Mouse (Mus musculus): ENCODE measurements at regions not wholly inside any gene's neighbourhood (a gene's known extent, or its start where the extent isn't known, plus 50 kb on each side); places are given as distances from the start of the nearest gene placed in this dataset.

DNA sequence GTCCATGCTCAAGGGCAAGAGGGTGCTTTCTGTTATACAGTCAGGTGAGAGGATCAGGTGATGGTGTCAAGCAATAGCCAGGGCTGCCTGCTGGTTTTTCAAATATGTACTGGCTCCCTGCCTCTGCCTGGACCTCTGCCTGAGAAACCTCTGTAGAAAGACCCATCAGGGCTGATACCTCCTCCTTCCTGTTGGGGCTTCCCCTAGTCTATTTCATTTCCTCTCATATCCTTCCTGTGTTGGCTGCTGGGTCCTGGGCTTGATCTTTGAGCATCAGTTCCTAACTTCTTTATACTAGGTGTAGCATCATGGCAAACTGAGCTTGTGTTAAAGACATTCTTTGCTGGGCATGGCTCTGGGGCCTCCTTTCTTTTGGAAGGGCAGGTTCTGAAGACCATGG is 89.5 kb downstream of the Tmem38b start:
- no peak for DNase-seq (ENCODE audit: low spot score)

DNA sequence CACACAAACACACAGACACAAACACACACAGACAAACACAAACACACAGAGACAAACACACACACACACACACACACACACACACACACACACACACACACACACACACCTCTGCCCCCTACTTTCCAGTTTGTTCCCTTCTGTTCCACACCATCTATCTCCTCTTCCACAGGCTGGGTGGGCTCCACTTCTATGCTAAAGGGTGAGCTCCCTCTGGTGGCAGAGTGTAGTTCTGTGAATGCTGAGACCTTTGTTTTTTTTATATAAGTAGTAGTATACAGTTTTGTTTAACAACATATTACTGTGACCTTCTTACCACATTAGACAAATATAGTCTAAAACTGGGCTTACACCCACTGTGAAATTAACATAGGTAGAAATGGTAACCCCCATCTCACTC is 93.3 kb downstream of the Tmem38b start:
- DNase-seq (ENCODE audit: low spot score) = peak; percentile 87

DNA sequence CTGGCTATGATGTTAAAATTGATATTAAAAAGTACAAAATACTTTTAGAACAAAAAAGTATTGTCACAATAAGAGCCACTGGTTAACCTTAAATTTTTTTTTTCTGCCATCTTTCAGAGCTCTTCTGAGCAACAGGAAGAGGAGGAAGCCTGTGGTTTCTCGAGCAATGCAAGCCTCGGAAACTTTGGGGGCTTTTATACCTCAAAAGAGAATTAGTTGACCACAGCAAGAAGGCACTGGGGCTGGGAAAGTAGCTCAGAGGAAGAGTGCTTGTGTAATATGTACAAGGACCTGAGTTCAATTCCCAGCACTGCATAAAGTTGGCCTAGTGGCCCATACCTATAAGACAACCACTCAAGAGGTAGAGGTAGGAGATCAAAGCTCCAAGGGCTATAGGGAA is 94.7 kb downstream of the Tmem38b start:
- no peak for DNase-seq (ENCODE audit: low spot score)

DNA sequence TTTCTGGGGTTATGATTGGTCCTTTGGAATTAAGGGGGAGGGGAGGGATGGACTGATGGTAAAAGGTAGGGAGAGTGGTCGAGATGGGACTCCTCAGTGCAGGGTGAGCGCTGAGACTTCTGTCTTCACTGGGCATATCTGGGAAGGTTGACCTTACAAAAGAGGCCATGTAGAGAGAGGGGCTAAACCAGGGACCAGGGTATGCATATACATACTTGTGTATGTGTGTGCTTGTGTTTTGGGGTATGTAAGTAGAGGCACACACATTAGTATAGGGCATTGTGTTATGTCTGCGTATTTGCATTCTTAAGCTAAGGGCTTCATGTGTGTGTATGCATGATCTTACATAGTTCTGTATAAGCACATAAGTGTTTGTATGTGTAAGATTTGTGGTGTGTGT is 105.2 kb downstream of the Tmem38b start:
- DNase-seq (ENCODE audit: low spot score) = no peak

DNA sequence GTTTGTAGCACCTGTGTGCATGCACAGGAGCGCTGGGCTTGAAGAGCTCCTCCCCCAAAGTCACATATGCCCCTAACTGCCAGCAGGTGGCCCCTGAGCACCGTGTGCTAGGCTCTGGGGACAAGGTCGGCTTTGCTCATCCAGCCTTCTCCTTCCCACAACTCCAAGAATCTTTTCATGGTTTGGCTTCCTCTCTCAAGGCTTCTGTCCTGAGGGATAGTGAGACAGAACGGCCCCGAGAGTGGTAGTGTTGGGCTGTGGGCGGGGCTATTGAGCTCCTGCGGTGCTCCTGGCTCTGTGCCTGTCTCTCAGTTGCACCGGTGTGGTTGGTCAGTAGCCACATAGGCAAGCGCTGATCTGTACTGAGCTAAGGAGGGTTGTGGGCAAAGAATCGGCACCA is 105.7 kb downstream of the Tmem38b start:
- DNase-seq (ENCODE audit: low spot score) = peak; percentile 90

DNA sequence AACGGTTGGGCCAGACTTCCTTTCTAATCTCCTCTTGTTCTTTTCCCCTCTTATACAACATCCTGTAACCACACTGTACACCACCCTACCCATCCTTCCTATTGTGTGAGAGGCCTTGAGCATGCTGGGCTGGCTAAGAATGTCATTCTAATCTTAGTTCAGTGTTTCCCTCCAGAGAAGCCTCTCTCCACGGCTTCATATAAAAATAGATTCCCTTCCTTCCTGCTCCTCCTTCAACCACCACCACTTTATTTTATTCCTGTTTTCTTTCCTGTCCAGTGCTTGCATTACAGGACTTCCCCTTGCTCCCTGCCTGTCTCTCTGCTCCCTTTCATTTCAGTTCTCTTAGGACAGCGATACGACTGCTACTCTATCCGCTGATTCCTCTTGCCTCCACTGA is 109.5 kb downstream of the Tmem38b start:
- no peak for DNase-seq (ENCODE audit: low spot score)

DNA sequence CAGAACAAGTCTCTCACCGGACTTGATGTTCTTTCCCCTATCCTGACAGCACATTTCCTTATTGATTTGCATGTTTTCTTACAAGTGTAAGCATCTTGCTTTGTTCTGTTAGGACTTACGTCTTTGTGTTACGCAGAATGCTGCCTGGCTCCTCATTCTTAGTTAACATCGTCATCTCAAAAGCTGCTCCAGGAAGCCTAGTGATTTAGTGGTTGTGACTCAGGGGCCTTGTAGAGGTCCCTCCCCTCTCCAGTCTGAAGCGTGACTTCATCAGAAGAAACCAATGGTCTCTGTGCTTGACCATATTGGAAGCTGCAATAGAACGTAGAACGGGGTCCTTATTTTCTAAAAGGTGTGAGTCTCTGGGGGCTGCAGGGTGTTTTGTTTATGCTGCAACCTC is 122.9 kb downstream of the Tmem38b start:
- no peak for DNase-seq (ENCODE audit: low spot score)

DNA sequence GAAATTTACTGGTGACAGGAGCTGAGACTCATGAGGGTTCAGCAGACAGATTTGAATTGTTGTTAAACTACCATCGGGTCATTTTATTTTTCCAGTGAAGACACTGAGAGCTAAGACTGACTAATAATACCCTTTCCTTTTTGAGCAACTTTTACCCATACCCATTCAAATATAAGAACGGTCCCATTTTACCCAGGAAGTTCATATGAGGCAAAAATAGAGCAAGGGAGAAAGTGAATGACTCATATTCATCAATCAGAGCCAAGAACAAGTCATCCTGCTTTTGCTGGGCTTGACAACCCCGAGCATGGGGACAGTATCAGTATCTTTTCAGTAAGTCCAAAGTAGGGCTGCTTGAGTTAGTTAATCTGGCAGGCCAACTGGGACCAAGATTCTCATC is 123.3 kb downstream of the Tmem38b start:
- no peak for DNase-seq (ENCODE audit: low spot score)

DNA sequence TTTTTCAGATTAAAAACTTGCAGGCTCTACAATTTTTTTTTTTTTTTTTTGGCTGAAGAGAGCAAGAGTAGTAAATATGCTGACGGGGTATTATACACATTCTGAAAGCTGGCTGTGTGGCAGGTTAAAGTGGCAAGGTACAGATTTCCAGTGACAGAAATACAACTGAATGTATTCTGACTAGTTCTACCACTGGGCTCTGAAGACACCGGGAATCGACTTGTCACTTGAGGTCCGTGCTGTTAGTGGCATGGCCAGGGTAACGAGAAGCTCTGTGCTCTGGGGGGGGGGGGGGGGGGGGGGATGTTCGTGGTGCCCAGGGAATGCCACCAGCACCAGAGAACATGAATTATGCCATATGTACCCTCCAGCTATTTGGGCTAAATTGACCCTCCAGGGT is 124.7 kb downstream of the Tmem38b start:
- no peak for DNase-seq (ENCODE audit: low spot score)

DNA sequence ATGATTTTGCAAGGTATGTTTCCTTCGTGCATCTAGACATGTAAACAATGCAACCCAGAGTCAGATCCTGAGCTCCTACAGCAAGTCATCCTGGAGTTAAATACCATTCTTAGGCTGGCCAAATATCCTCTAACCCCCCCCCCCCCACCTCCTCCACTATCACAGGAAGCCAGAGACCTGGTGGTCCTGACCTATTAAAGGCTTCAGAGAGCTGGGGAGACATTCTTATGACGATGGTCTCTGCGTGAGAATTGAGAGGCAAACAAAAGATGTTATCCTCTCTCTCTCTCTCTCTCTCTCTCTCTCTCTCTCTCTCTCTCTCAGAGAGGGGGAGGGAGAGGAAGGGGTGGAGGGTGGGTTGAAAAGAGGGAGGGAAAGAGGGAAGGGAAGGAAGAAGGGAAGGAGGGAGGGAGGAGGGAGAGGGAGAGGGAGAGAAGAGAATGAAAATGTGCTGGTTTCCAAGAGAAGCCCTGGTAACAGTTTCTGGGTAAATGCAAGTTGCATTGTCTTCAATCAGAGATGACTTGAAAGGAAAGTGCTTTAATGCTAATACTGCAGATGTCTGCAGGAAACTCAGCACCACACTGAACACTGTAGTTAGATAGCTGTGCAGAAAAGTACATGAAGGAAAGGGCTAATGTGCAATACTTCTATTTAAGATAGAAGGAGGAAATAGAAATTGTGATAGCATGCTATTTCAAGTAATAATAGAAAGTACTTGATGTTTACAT is 125.3 kb downstream of the Tmem38b start:
- peak; percentile 14 for DNase-seq (ENCODE audit: low spot score)

DNA sequence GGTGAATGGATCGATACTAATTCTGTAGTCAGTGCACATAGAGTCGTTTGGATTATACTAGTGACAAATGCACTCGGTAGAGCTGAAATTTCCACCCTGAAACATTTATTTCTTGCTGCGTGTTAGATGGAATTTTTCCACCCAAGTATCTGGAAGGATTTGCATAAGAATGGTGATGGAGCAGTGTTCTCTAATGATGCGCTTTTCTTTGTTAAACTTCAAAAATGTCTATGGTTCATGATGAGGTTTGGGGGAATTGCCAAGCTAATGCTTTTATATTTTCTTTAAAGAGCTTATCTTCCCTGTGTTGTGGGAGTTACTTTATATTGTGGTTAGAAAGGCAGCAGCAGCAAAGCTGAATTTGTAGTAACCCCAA is 125.9 kb downstream of the Tmem38b start:
- no peak for DNase-seq (ENCODE audit: low spot score)

DNA sequence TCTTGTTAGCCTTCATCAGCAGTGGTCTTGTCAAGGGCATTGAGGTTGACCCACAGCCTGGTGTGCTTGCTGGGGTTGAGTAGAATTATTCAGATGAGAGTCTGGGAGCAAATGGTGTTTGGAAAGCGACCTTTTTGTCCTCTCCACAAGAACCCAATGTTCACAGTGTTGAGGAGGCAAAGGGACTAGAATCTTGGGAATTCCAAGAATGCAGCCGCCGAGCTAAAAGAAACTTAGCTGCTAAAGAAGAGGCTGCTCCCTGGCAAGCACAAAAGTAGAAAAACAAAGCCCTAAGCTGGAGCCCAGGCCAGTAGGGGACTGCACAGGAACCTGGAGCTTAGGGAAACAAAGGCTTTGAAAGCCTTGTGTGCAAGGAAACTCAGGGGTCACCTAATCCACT is 126.4 kb downstream of the Tmem38b start:
- DNase-seq (ENCODE audit: low spot score) = peak; percentile 58

DNA sequence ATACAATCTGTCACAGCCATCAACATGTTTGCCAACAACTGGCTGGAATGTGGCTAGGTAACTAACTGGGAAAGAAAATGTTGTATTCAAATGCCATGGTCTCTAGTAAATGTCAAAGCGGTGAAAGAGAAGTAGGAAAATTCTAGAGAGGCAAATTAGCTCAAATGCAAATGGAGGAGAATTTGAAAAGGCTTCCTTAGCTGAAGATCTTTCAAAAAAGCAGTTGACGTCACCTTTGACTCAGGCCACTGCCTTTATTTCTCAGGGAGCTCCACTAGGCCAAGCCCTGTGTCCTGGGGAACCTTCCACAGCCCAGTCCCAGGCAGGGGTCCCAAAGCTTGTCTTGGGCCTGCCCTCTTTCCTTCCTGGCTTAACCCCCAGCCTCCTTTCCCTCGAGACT is 136.6 kb downstream of the Tmem38b start:
- no peak for DNase-seq (ENCODE audit: low spot score)

DNA sequence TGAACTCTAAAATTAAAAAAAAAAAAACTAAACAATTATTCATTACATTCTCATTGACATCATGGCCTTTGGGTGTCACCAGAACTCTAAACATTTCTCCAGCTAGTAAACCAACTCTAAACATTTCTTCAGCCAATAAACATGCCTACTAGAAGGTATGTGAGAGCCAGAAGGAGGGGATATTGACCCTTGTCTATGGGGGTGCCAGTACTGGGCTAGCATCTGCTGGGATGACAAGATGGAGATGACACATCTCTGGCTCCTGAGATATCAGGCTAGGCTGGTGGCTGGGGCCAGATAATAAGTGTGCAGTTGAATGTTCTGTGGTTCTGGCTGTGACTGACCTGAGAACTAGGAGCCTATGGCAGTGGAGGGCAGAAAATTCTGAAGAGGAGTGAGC is 144.6 kb downstream of the Tmem38b start:
- no peak for DNase-seq (ENCODE audit: low spot score)

DNA sequence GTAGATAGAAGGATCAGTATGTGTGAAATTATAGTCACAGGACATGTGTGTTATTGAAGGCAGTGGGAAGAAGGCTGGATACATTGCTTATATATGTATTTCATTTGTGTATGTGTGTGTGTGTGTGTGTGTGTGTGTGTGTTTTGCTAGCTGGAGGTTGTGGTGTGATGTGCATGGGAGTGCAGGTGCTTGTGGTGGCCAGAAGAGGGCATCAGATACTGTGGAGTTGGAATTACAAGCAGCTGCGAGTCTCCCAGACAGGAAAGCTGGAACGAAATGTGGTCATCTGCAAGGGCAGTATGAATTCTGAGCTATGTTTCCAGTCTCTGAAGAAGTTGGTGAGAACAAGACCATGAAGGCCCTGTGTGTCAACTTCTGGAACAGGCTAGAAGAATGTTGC is 145.1 kb downstream of the Tmem38b start:
- no peak for DNase-seq (ENCODE audit: low spot score)

DNA sequence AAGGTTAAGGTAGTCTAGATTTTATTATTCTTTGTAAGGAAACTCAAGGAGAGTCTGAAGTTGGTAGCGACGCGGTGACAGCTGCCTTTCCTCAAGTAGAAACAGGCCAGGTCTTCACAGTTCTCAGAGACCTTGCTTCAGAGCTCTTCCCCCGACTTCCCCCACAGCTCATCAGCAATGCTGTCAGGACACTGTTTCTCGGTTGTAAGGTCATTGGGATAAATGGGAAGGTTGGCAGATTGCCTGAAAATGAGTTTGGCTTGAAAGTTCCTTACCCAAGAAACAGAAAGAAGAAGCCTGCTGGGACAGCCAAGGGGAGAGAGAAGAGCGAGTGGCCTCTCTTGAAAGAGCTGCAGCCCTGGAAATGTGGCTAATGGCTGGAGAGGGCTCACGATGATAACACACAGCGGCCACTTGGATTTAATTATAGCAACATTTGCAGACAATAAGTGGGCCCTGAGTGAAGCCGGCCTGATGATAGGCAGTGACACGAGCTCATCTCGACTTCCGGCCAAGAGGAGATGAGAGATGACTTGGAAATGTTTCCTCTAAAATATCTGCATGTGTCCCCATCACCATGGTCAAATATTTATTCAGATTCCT is 150.3 kb downstream of the Tmem38b start:
- no peak for DNase-seq (ENCODE audit: low spot score)

DNA sequence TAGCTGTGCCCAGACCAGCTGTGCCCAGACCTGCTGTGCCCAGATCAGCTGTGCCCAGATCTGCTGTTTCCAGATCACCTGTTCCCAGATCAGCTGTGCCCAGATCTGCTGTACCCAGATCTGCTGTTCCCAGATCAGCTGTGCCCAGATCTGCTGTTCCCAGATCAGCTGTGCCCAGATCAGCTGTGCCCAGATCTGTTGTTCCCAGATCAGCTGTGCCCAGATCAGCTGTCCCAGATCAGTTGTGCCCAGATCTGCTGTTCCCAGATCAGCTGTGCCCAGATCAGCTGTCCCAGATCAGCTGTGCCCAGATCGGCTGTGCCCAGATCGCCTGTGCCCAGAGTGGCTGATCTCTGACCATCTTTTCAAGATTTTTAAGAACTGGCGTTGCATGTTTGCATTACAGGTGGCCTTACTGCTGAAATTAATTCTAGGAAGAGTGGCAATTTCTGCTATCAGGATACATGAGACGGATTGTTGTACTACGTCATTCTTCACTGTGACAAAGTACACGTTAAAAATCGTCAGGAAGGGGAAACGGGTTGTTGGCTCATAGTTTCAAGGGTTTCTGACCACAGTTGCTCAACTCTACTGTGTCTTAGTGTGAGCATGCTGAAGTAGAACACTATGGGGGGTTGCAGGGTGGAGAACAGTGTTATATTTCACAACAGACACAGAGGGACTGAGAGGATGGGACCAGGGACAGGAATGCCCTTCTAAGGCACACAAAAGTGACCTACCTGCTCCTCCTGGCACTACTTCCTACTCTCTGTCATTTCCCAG is 160.9 kb downstream of the Tmem38b start:
- no peak for DNase-seq (ENCODE audit: low spot score)

DNA sequence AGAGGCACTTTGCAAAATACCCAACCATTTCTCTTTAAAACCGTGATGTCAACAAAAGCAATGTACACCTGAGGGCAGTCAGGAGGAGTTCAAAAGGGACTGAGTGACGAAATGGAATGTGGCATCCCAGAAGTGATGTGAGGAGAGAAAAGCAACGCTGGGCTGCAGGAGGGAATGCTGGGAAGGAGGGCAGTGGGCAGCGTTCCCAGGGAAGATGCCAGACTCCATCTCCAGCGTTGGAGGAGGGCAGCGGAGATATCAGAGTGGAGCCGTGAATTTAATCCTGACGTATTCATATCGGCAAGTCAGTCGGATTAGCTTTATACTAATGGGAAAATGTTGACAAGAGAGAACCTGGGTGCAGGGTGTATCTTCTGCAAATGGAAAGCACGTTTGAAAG is 161.7 kb downstream of the Tmem38b start:
- DNase-seq (ENCODE audit: low spot score) = no peak

DNA sequence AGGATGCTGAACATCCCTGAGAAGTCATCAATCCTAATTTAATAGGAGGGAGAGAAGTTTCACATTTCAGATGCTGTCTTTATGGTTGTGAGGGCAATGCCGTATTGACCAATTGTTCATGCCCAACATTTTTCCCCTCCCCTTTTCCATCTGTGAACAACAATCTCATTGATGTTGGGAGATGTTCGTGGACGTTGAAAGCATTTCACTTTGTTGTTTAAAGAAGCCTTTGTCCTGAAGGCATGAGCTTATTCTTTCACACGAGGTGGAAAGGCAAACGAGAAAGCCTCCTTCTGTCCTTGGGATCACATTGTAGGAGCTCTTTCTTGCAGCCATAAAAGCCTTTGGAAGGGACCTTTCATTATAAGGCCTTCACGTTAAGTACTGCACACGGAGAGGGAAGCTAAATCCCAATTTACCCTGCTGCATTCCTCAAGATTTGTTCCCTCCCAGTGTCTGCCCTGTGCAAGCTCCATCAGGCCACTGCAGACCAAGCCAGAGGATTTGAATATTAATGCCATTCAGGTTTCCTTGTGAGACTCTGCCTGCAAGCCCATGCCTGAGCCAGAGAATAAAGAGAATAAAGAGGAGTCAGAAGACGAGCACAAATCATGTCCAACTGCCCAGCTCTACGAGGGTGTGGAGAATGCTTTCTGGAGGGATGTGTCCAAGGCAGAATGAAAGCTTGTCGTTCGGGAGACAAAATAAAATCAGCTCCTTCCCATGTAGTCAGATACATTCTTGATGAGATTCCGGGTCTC is 195.4 kb downstream of the Tmem38b start:
- peak; percentile 70 for DNase-seq (ENCODE audit: low spot score)

DNA sequence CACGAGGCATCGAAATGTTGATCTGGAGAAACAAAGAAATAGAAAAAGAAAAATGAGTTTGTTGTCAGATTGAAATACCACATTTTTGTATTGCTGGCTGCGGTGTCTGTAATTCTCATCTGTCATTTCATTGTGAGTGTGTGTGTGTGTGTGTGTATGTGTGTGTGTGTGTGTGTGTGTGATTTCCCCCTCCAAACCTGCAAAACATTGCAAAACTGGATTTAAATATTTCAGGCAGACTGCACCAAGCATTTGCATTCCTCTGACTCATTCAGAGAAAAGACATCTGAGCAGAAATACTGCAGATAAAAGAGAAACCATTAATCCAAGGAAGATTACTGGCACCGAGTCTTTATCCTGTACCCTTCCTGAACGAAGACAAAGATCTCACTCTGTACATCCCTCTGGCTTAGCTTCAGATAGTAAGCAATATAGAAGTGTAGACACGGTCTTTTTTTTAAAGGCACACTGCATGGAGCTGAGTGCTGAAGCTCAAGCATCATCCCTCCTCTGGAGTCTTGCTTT is 196.1 kb downstream of the Tmem38b start:
- peak; percentile 35 for DNase-seq (ENCODE audit: low spot score)

DNA sequence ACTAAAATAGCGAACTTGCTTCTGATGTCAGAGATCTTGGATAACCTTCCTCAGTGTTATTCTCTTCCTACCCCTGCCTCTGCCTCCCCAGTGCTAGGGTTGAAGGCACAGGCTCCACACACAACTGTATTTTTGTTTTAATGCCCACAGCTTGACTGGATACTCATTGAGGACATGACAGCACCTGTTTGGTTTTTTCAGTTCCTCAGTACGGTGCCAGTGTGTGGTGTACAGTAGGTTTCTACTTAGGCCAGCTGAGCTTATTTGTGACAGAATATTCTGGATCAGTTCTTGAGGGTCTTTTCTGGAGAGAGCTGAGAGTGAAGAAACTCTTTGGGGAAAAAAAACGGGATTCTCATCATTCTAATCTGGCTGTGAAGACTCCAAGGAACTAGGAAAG is 201.1 kb downstream of the Tmem38b start:
- no peak for DNase-seq (ENCODE audit: low spot score)

DNA sequence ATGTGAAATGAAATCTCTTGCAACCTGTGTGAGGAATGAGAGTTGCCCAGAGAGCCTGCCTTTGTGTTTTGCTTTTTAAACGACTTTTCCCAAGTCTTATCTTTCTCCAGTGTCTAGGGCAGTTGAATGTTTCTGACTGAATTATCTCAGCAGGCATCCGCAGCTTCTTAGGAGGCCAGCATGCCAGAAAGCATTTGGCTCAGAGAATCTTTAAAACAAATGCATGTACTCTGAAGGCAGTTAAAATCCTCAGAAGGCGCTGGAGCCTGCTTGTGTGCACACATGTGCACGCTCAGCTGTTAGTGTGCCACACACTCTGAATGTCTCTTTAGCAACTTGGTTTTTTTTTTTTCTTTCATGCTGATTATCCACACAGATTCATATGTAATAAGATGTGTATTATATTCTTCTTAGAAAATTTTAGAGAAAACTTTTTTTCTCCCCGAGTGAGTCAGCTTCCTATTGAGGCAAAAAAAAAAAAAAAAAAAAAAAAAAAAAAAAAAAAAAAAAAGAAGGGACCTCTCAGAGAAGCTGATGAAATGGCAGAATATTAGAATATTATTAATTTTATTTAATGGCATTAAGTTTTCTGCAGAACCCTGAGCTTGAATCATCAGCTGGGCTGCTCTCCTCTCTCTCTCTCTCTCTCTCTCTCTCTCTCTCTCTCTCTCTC is 201.9 kb downstream of the Tmem38b start:
- DNase-seq (ENCODE audit: low spot score) = peak; percentile 44
